Mouse (Mus musculus): Measurements from ENCODE around the gene Espn. TPM values are rescaled to one million over a fixed set of nuclear protein-coding genes. Genes with fewer than 3 reads are reported as not detected.
A peak's percentile ranks its signal among the peaks of the same experiment; 100 is the strongest.

Espn gene
- polyA plus RNA-seq (2012; ENCODE audit: insufficient read depth, insufficient read length, missing spikeins) = 0.44 and 0.97 TPM in 2 replicates

DNA sequence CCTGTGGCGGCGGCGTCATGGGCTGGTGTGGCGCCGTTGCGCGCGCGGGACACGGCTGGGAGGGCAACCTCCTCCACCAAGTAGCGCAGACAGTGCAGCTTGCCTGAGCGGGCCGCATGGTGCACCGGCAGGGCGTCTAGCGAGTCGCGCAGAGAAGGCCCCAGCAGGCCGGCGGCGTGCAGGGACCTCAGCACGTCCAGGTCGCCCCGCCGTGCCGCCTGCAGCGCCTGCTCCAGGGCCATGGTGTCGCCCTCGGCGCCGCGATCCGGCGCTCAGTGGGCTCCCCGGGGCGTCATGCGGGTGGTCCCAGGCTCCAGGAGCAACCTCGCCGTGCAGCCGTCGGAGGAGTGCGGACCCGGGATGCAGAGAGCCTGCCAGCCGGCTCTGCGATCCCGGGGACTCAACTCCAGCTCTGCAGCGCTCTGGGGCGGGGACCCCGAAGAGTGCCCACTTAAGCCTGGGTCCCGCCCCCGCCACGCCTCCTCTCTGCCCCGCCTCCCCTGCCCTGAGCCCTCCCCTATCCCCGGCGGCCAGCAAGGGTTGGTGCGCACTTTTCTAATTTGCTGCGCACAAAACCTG lies at the start of gene Espn:
Gene Espn, minus strand, starts transcription at position 406 of the 579 bp plus-strand sequence.
- TF ChIP-seq POLR2A (IDR thresholded peaks at IDR 0.05; ENCODE audit: borderline replicate concordance, low read depth, low read length) (no peak), CTCF (IDR thresholded peaks at IDR 0.05; ENCODE audit: low read depth, low read length) (no peak)
- Histone ChIP-seq H3K4me1 (ENCODE audit: control insufficient read depth, insufficient read depth, low read length) (peaks cover 8% of the 10 kb centered on the region), H3K27ac (ENCODE audit: insufficient read depth, low read depth, low read length) (no peak within 1 kb of the TSS), H3K4me3 (ENCODE audit: insufficient read depth, low read length) (peak within 1 kb of the TSS; percentile 48)

DNA sequence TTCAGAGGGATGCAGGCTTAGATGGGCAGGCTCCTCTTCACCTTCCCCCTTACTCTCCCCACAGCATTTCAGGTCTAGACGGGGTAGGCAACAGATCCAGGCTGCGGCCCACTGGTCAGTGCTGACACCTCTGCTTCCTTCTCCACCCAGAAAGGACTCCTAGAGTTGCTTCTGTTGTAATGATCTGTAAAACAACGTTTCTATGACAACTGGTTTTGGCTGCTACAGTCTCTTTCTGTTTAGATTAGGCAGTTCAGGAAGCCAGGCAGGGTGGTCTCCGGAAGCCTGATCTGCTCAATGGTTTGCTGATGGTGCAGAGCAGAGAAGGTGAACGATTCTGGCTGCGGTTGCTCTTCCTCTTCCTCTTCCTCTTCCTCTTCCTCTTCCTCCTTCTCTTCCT lies 49.3 kb upstream of the Espn start:
- TF ChIP-seq POLR2A (IDR thresholded peaks at IDR 0.05; ENCODE audit: borderline replicate concordance, low read depth, low read length) = no peak
- no peak for TF ChIP-seq CTCF (IDR thresholded peaks at IDR 0.05; ENCODE audit: low read depth, low read length)
- no peak overlapping the region for H3K27ac ChIP-seq (ENCODE audit: insufficient read depth, low read depth, low read length)
- no peak overlapping the region for H3K4me3 ChIP-seq (ENCODE audit: insufficient read depth, low read length)
- peaks cover 31% of the 10 kb centered on the region for H3K4me1 ChIP-seq (ENCODE audit: control insufficient read depth, insufficient read depth, low read length)

DNA sequence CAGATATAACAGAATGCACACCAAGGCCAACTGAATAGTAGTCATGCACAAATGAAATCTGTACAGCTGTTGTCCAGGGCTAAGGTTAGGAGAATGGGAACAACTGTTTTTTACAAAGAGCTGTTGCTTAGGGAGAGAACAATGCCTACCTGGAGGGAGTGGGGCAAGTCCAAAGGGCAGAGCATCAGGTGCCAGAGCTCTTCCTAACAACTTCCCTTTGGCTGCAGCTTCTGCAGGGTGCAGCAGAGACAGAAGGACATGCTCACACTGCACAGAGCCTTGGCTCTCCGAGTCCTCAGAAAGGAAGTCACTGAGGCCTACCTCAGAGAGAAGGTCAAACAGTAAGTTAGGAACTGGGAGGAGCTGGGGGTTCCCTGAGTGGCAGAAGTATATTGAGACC lies 47.4 kb upstream of the Espn start:
- peaks cover 35% of the 10 kb centered on the region for H3K4me1 ChIP-seq (ENCODE audit: control insufficient read depth, insufficient read depth, low read length)
- no peak overlapping the region for H3K27ac ChIP-seq (ENCODE audit: insufficient read depth, low read depth, low read length)
- TF ChIP-seq POLR2A (IDR thresholded peaks at IDR 0.05; ENCODE audit: borderline replicate concordance, low read depth, low read length) (no peak), CTCF (IDR thresholded peaks at IDR 0.05; ENCODE audit: low read depth, low read length) (no peak)
- no peak overlapping the region for H3K4me3 ChIP-seq (ENCODE audit: insufficient read depth, low read length)

DNA sequence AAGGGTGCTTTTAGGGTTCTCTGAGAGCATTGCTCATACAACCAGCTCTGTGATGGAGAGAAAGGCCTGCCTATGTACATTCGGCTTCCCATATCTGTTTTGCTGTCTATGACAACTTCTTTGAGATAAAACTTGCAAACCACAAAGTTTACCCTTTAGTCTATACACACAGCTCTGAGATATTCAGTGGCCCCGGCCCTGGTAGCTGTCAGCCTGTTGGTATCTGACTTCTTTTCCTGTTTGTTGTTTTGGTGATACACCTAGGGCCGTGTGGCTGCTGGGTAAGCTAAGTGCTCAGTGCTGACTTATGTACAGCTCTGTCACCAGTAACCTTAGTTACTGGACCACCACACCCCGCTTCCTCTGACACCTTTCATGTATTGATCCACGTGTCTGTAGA lies 45.4 kb upstream of the Espn start:
- no peak overlapping the region for H3K4me3 ChIP-seq (ENCODE audit: insufficient read depth, low read length)
- TF ChIP-seq CTCF (IDR thresholded peaks at IDR 0.05; ENCODE audit: low read depth, low read length) (no peak), POLR2A (IDR thresholded peaks at IDR 0.05; ENCODE audit: borderline replicate concordance, low read depth, low read length) (no peak)
- H3K4me1 ChIP-seq (ENCODE audit: control insufficient read depth, insufficient read depth, low read length) = peaks cover 44% of the 10 kb centered on the region
- no peak overlapping the region for H3K27ac ChIP-seq (ENCODE audit: insufficient read depth, low read depth, low read length)

DNA sequence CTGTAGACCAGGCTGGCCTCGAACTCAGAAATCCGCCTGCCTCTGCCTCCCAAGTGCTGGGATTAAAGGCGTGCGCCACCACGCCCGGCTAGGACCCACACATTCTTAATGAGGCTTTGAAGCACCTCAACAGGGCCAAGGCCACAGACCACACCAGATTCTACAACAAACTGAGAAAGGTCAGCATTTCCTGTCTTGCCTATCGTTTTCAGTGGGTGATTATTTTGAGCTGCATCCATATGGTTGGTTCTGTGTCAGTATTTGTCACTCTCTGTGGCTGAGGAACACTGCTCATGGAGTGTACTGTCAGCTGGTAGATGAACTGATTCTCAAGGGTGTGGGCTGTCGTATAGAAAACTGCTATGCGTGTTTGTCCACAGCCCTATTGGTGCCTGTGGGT lies 44.1 kb upstream of the Espn start:
- H3K4me1 ChIP-seq (ENCODE audit: control insufficient read depth, insufficient read depth, low read length) = peaks cover 47% of the 10 kb centered on the region
- no peak overlapping the region for H3K27ac ChIP-seq (ENCODE audit: insufficient read depth, low read depth, low read length)
- no peak for TF ChIP-seq CTCF (IDR thresholded peaks at IDR 0.05; ENCODE audit: low read depth, low read length)
- no peak for TF ChIP-seq POLR2A (IDR thresholded peaks at IDR 0.05; ENCODE audit: borderline replicate concordance, low read depth, low read length)
- H3K4me3 ChIP-seq (ENCODE audit: insufficient read depth, low read length) = no peak overlapping the region

DNA sequence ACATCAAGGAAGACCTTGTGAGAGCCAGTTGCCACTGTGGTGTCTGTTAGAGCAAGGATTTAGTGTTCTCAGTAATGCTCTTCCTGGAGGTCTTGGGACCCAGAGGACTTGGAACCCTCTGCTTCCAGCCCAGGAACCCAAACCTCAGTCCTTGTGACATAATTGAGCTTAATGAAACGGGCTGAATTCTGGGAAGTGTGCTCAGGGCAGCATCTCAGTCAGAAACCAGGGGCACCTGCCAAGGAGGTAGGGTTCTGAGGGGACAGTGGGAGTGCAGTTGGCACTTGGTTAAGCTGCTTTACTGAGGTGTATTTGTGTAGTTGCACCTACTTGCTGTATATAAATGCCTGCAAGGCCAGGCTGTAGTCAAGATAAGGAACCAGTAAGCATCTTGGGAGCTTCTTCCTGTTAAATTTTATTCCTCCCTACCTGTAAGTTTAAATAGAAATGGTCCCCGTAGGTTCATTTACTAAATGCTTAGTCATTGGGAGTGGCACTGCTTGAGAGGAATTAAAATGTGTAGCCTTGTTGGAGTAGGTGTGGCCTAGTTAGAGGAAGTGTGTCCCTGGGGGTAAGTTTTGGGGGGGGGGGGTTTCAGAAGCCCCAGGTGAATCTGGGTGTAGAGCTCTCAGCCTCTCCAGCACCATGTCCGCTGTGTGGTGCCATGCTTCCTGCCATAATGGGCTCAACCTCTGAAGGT lies 42.5 kb upstream of the Espn start:
- TF ChIP-seq POLR2A (IDR thresholded peaks at IDR 0.05; ENCODE audit: borderline replicate concordance, low read depth, low read length) (no peak), CTCF (IDR thresholded peaks at IDR 0.05; ENCODE audit: low read depth, low read length) (no peak)

DNA sequence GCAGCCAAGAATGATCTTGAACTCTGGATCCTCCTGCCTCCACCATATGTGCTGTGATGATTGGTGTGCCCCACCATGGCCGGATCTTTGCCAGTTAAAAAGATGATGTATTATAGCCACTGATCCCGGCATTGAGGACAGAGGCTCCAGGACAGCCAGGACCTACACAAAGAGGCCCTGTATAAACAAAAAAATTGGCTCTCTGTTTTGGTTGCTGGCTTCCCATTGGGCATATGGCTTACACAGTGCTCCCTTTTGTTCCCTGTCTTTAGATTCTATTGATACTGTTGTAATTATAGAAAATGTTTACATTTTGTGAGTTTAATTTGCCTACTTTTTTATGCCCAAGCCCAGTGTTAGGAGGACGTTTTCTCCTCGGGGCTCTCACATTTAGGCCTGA lies 40.4 kb upstream of the Espn start:
- TF ChIP-seq CTCF (IDR thresholded peaks at IDR 0.05; ENCODE audit: low read depth, low read length) (no peak), POLR2A (IDR thresholded peaks at IDR 0.05; ENCODE audit: borderline replicate concordance, low read depth, low read length) (no peak)
- Histone ChIP-seq H3K27ac (ENCODE audit: insufficient read depth, low read depth, low read length) (no peak overlapping the region), H3K4me1 (ENCODE audit: control insufficient read depth, insufficient read depth, low read length) (peaks cover 59% of the 10 kb centered on the region), H3K4me3 (ENCODE audit: insufficient read depth, low read length) (no peak overlapping the region)

More for the DNA sequence above, 42.5 kb upstream of the Espn start:
- no peak overlapping the region for H3K4me3 ChIP-seq (ENCODE audit: insufficient read depth, low read length)
- H3K27ac ChIP-seq (ENCODE audit: insufficient read depth, low read depth, low read length) = no peak overlapping the region
- H3K4me1 ChIP-seq (ENCODE audit: control insufficient read depth, insufficient read depth, low read length) = peaks cover 49% of the 10 kb centered on the region

DNA sequence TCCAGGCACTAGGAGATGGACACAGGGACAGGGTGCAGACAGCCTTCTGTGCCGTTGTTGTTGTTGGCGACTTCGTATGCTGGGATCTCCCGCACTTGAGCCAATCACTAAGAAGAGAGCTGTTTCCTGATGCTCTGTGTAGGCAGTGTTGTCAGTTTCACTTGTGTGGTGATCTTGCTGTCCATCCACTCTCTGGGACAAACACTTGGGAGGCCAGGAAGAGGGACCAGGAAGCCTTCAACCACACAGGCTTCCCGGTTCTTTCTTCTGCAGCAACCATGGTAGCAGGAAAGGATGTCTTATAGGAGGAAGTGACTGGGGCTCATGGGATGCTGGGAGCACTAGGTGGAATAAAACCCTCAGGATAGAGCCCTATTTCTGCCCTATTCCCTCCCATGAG lies 38.5 kb upstream of the Espn start:
- peak overlapping the region; percentile 93 for H3K27ac ChIP-seq (ENCODE audit: insufficient read depth, low read depth, low read length)
- TF ChIP-seq POLR2A (IDR thresholded peaks at IDR 0.05; ENCODE audit: borderline replicate concordance, low read depth, low read length) (no peak), CTCF (IDR thresholded peaks at IDR 0.05; ENCODE audit: low read depth, low read length) (no peak)
- H3K4me3 ChIP-seq (ENCODE audit: insufficient read depth, low read length) = peak overlapping the region; percentile 14
- H3K4me1 ChIP-seq (ENCODE audit: control insufficient read depth, insufficient read depth, low read length) = peaks cover 75% of the 10 kb centered on the region

DNA sequence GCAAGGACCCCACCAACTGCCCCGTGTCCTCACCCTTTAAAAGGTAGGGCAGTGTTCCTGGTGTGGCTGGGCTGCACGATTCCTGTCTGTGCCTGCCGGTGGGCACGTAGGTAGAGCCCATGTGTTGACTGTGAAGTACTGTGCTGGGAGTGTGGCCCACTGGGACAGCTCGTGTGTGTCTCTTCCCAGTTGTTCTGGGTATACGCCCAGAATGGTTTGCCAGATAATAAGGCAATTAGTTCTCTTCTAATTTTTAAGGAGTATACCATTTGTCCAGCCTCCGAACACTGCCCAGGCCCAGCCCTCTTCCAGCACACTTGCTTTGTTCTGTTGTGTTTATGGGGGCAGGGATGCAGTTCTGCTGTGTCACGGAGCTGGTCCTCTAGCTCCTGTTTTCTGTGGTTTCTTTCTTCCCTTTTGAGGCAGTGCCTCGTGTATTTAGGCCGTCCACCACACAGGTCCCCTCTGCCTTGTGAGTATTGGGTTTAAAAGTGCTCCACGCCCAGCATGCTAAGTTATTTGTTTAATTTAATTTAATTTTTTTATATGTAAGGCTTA lies 38.0 kb upstream of the Espn start:
- TF ChIP-seq POLR2A (IDR thresholded peaks at IDR 0.05; ENCODE audit: borderline replicate concordance, low read depth, low read length) = no peak
- no peak for TF ChIP-seq CTCF (IDR thresholded peaks at IDR 0.05; ENCODE audit: low read depth, low read length)
- Histone ChIP-seq H3K4me3 (ENCODE audit: insufficient read depth, low read length) (peak overlapping the region; percentile 20; the same call in 1 of the 2 replicates), H3K27ac (ENCODE audit: insufficient read depth, low read depth, low read length) (peak overlapping the region; percentile 93), H3K4me1 (ENCODE audit: control insufficient read depth, insufficient read depth, low read length) (peaks cover 79% of the 10 kb centered on the region)

DNA sequence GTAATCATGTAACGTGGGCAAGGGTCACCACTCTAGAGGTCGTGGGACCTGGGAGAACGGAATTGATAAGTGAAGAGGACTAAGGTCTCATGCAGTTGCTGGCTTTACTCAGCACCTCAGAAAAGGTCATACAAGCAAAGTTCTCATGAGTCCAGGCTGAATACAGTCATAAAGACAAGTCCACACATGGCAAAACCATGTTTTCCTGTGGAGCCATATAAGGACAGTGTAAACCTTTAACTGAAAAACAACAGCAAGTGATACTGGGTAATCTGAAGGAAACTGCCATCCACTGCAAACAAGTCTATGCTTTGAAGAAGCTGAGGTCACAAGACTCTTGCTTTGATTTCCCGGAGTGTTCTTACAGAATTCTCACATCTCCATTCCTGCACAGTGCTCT lies 37.5 kb upstream of the Espn start:
- H3K4me1 ChIP-seq (ENCODE audit: control insufficient read depth, insufficient read depth, low read length) = peaks cover 77% of the 10 kb centered on the region
- TF ChIP-seq CTCF (IDR thresholded peaks at IDR 0.05; ENCODE audit: low read depth, low read length) (no peak), POLR2A (IDR thresholded peaks at IDR 0.05; ENCODE audit: borderline replicate concordance, low read depth, low read length) (no peak)
- H3K27ac ChIP-seq (ENCODE audit: insufficient read depth, low read depth, low read length) = peak overlapping the region; percentile 93
- H3K4me3 ChIP-seq (ENCODE audit: insufficient read depth, low read length) = peak overlapping the region; percentile 20; the same call in 1 of the 2 replicates

Measured in bone marrow macrophage, adult 2 months (primary cell).